Mouse (Mus musculus): ENCODE measurements around the gene Ciita. TPM values are rescaled to one million over a fixed set of nuclear protein-coding genes. Genes with fewer than 3 reads are reported as not detected.

The Ciita gene
- total and polyA plus RNA-seq, 3 experiments: 39.1 to 69.6 (median 39.8) TPM

DNA sequence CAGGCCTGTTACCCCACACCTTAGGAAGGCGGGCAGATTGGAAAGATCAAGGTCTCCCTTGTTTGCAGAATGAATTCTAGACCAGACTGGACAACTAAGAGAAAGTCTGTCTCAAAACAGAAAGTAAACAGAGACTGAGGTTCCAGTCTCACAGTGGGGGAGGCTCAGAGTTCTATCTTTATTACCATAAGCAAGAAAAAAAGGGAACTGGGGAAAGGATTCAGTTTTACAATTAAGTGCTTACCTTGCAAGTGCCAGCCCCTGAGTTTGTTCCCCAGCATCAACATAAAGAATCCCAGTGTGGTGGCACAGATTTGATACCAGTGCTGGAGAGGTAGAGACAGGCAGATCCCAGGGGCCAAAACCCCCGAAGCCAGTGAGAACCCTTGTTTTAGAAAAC lies 3.9 kb upstream of the Ciita start (continued):
- no peak for TF ChIP-seq TBP (conservative IDR thresholded peaks at IDR 0.05; ENCODE audit: low read depth, low read length)
- no peak for TF ChIP-seq RCOR1 (conservative IDR thresholded peaks at IDR 0.05; ENCODE audit: low read depth, low read length)
- no peak for TF ChIP-seq NELFE (IDR thresholded peaks at IDR 0.05; ENCODE audit: low read depth, low read length)
- no peak for TF ChIP-seq MYC (IDR thresholded peaks at IDR 0.05; ENCODE audit: low read depth, low read length)
- TF ChIP-seq ZKSCAN1 (IDR thresholded peaks at IDR 0.05; ENCODE audit: borderline replicate concordance, low read depth, low read length): no peak
- TF ChIP-seq POLR2AphosphoS2 (IDR thresholded peaks at IDR 0.05; ENCODE audit: low read depth, low read length): no peak
- TF ChIP-seq USF1 (IDR thresholded peaks at IDR 0.05; ENCODE audit: low read depth, low read length): no peak
- no peak for TF ChIP-seq SMC3 (IDR thresholded peaks at IDR 0.05; ENCODE audit: low read depth, low read length)
- TF ChIP-seq SIN3A (IDR thresholded peaks at IDR 0.05; ENCODE audit: low read length): no peak
- peak; percentile 65 for TF ChIP-seq ETS1 (conservative IDR thresholded peaks at IDR 0.05; ENCODE audit: low read depth, low read length)
- no peak for TF ChIP-seq CHD1 (IDR thresholded peaks at IDR 0.05; ENCODE audit: low read depth, low read length)

DNA sequence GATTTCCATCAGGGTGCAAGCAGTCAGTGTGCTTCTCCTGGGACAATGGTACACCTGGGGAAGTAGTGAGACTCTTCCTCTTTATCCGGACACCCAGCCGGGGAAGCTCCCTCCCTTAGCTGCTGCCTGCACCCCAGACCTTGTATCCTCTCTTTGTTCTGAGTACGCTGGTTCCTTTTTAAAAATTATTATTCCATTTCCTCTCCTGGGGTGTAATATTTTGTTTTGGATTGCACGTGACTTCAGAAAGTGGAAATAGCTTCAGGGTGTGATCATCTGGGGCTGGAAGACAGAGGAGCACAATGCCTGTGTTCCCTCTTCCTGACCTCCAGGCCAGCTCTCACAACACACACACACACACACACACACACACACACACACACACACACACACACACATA lies 2.5 kb downstream of the Ciita start:
- no peaks in the 10 kb centered on the region for H3K27me3 ChIP-seq (replicated peaks)
- dilution Hi-C loops (cut with MboI; ENCODE audit: extremely low pct_ligation_motif_present, extremely low pct_unique_long_range_greater_than_20kb, low sequenced_read_pairs): no loop called here

DNA sequence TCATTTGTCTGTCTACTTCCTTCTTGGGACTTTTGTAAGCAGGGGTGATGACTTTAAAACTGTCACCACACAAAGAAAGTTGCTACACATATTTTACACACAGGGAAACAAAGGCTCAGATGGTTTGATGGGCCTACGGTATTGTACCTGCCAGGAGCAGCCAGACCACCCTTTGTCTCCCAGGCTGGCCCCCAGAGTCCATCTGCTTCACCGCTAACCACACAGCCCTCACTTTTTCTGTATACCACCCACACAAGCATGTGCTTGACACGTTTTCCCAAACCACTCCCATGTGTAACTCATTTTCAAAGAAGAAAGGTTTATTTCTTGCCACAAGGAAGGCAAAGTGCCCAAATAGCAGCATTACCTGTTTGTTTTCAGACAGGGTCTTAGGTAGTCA lies 7.1 kb downstream of the Ciita start:
- peak overlapping the region; percentile 94 for H3K4me2 ChIP-seq (ENCODE audit: insufficient read depth, low read depth, poor library complexity, severe bottlenecking)
- TF ChIP-seq EP300 (IDR thresholded peaks at IDR 0.05; ENCODE audit: low read length) (peak; percentile 61; the same call in 1 of the 2 replicates), MAFK (IDR thresholded peaks at IDR 0.05; ENCODE audit: insufficient replicate concordance, low read length) (0 out of 2 replicates have a peak, but pooled peaks have one; percentile 54), TCF12 (IDR thresholded peaks at IDR 0.05; ENCODE audit: low read depth, low read length) (peak; percentile 48), ETS1 (conservative IDR thresholded peaks at IDR 0.05; ENCODE audit: low read depth, low read length) (peak; percentile 71), MYC (IDR thresholded peaks at IDR 0.05; ENCODE audit: low read depth, low read length) (peak; percentile 90), CHD1 (IDR thresholded peaks at IDR 0.05; ENCODE audit: low read depth, low read length) (peak; percentile 5; the same call in 1 of the 2 replicates), MAX (IDR thresholded peaks at IDR 0.05; ENCODE audit: low read length) (peak; percentile 33; the same call in 1 of the 2 replicates), ELF1 (IDR thresholded peaks at IDR 0.05; ENCODE audit: low read depth, low read length) (peak; percentile 34; the same call in 1 of the 2 replicates), E2F4 (IDR thresholded peaks at IDR 0.05; ENCODE audit: insufficient replicate concordance, low read depth, low read length) (no peak), KAT2A (IDR thresholded peaks at IDR 0.05; ENCODE audit: insufficient replicate concordance, low read length) (no peak), BHLHE40 (IDR thresholded peaks at IDR 0.05; ENCODE audit: low read depth, low read length) (peak; percentile 99), SMC3 (IDR thresholded peaks at IDR 0.05; ENCODE audit: low read depth, low read length) (no peak)
- peak overlapping the region in 1 of 3 experiments; percentile 70 for H3K4me3 ChIP-seq (replicated peaks in 1 of 3; ENCODE audit: low read depth in 2 of 3, low read length in 2 of 3, poor library complexity in 1 of 3)
- in situ Hi-C loops (cut with MboI; ENCODE audit: low pct_ligation_motif_present, low pct_unique_long_range_greater_than_20kb, low sequenced_read_pairs) (no loop called here), dilution Hi-C loops (cut with MboI; ENCODE audit: extremely low pct_ligation_motif_present, extremely low pct_unique_long_range_greater_than_20kb, low sequenced_read_pairs) (no loop called here)
- peak overlapping the region; percentile 15; the same call in 1 of the 2 replicates for H3K27ac ChIP-seq (ENCODE audit: insufficient read depth, low read depth)
- H3K36me3 ChIP-seq (replicated peaks in 1 of 2; ENCODE audit: control insufficient read depth in 1 of 2, insufficient read depth in 1 of 2, low read length in 1 of 2): peaks cover 0 to 14% of the 10 kb centered on the region in 2 experiments
- H3K79me2 ChIP-seq (replicated peaks; ENCODE audit: control insufficient read depth, extremely low read depth, insufficient read depth, poor library complexity, severe bottlenecking): peaks cover 9% of the 10 kb centered on the region
- H3K9ac ChIP-seq (ENCODE audit: insufficient read depth, low read depth): no peak overlapping the region
- no peaks in the 10 kb centered on the region for H3K27me3 ChIP-seq (replicated peaks)
- H3K9me3 ChIP-seq (replicated peaks; ENCODE audit: low read length): no peaks in the 10 kb centered on the region
- DNase-seq (ENCODE audit: extremely low read depth): no peak
- peaks cover 14 to 26% of the 10 kb centered on the region in 2 experiments for H3K4me1 ChIP-seq (ENCODE audit: control insufficient read depth in 1 of 2, insufficient read depth in 2 of 2)

More for the DNA sequence above, 2.5 kb downstream of the Ciita start:
- Histone ChIP-seq H3K9ac (ENCODE audit: insufficient read depth, low read depth) (no peak overlapping the region), H3K27ac (ENCODE audit: insufficient read depth, low read depth) (no peak overlapping the region), H3K4me2 (ENCODE audit: insufficient read depth, low read depth, poor library complexity, severe bottlenecking) (no peak overlapping the region), H3K9me3 (replicated peaks; ENCODE audit: low read length) (no peaks in the 10 kb centered on the region), H3K36me3 (replicated peaks in 1 of 2; ENCODE audit: control insufficient read depth in 1 of 2, insufficient read depth in 1 of 2, low read length in 1 of 2) (no peaks in the 10 kb centered on the region), H3K79me2 (replicated peaks; ENCODE audit: control insufficient read depth, extremely low read depth, insufficient read depth, poor library complexity, severe bottlenecking) (no peaks in the 10 kb centered on the region), H3K4me1 (ENCODE audit: control insufficient read depth in 1 of 2, insufficient read depth in 2 of 2) (peaks cover 7 to 26% of the 10 kb centered on the region in 2 experiments), H3K4me3 (replicated peaks in 1 of 3; ENCODE audit: low read depth in 2 of 3, low read length in 2 of 3, poor library complexity in 1 of 3) (no peak overlapping the region)
- TF ChIP-seq ETS1 (conservative IDR thresholded peaks at IDR 0.05; ENCODE audit: low read depth, low read length): no peak
- TF ChIP-seq ZKSCAN1 (IDR thresholded peaks at IDR 0.05; ENCODE audit: borderline replicate concordance, low read depth, low read length): no peak
- 0 out of 2 replicates have a peak, but pooled peaks have one; percentile 16 for TF ChIP-seq BHLHE40 (IDR thresholded peaks at IDR 0.05; ENCODE audit: low read depth, low read length)
- no peak for TF ChIP-seq PAX5 (IDR thresholded peaks at IDR 0.05; ENCODE audit: low read length)
- DNase-seq (ENCODE audit: extremely low read depth): no peak
- in situ Hi-C loops (cut with MboI; ENCODE audit: low pct_ligation_motif_present, low pct_unique_long_range_greater_than_20kb, low sequenced_read_pairs): no loop called here

Measured in CH12.LX (cell line).